Mouse (Mus musculus): ENCODE data around the gene Tmtc2.

DNA sequence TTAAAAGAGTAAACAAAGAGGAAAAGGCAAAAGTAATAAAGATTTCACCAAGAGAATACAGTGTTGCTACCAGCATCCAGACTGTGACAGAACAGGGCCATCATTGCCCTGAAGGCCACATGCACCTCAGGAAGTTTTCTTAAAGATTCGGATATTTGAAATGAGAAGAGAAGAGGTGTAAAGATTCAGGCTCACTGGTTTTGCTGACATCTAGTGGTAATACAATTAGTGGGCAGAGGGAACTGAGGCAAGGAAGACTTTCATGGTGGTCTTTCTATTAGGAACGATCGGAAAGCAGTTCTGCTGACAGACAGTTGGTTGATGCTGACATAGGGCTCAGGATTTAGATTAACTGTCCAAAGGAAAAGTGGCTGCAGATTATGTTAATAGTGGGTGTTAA lies 314.2 kb downstream of the Tmtc2 start:
- TF ChIP-seq CTCF (IDR thresholded peaks at IDR 0.05; ENCODE audit: low read depth) (peak; percentile 43), EP300 (optimal IDR thresholded peaks at IDR 0.05) (no peak)

All from stomach, postnatal 0 days (tissue).